ENCODE assay signal across 15 mouse cellular contexts in the genomic region with DNA sequence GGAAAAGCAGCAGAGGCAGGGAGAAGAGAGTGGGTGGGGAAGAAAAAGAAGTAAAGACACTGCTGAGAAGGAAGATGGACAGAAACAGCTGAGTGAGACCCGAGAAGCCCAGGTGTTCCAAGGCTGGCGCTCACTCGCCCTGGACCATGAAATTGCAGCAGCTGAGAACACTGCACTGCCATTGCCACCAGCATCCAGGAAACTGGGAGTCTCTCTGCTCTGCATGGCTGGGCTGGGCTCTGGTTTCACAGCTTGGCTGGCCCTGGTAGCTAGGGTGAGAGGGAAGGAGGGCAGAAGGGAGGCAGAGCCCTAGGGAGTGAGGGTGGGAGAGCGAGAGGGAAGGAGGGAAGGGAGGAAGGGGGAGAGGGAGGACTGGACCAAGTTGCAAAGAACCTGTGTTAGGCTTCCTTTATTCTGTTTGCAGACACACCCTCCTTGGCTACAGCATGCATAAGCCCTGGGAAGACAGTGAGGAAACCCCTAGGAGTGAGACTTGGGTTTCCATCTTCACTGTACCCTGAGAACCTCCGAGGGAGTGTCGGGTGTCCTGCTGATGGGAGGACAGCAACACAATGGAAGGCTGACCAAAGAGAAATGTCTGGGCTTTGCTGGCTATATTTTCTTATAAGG. TPM values are rescaled to one million over a fixed set of nuclear protein-coding genes. Genes with fewer than 3 reads are reported as not detected.
DNase-seq lines count a peak whose midpoint lies in the region; ATAC-seq and TF ChIP-seq lines count a peak whose summit lies in the region.
"Had no signal": no experiment of that assay in that cellular context is flagged by ENCODE, and none has a peak within 500 bp of the region (broad histone marks: within the 10 kb centered on the region; RNA-seq: fewer than 3 reads in every experiment).

No protein-coding gene starts in this region.

- intact Hi-C loops in gastrocnemius, postnatal 14 days (cut with DNase I; ENCODE audit: low total_unique reads) = loop anchor here (5.0 kb wide), 1 partner anchor 118 kb away; no protein-coding TSS in a partner anchor

- no peak for TF ChIP-seq CTCF in forebrain, postnatal 0 days (IDR thresholded peaks at IDR 0.05; ENCODE audit: low read depth)

- no peak for DNase-seq in forebrain, embryonic 11.5 days (ENCODE audit: low spot score)
- DNase-seq in forebrain, postnatal 0 days = no peak
- peak; percentile 54 to 70 for DNase-seq in kidney, postnatal 4 days
- no peak for DNase-seq in kidney, adult 18-20 months
- DNase-seq in gastrocnemius, postnatal 14 days = peak; percentile 57
- peak; percentile 20 for DNase-seq in retina, embryonic 14.5 days (ENCODE audit: low spot score)
- no peak for DNase-seq in urinary bladder, adult 18-20 months (ENCODE audit: low spot score in 2 of 2)
- DNase-seq in frontal cortex, postnatal 10 days (ENCODE audit: low spot score in 2 of 2) = no peak
- DNase-seq: cerebellum, adult 9-11 months; heart, postnatal 14 days; kidney, adult 8-10 months; liver, embryonic 13.5 days; lung, postnatal 4 days had no signal

- ATAC-seq in forebrain, embryonic 11.5 days (replicated peaks; ENCODE audit: low FRiP score) = no peak
- no peak for ATAC-seq in forebrain, postnatal 0 days

- no peaks in the 10 kb centered on the region for H3K27me3 ChIP-seq in forebrain, embryonic 11.5 days (ENCODE audit: control insufficient read depth, insufficient read depth, low read length)
- H3K27me3 ChIP-seq in forebrain, postnatal 0 days (ENCODE audit: insufficient read depth, low read length) = no peaks in the 10 kb centered on the region
- H3K27me3 ChIP-seq: liver, embryonic 13.5 days had no signal

- H3K9me3 ChIP-seq in forebrain, embryonic 11.5 days (ENCODE audit: control insufficient read depth, low read length) = no peaks in the 10 kb centered on the region
- no peaks in the 10 kb centered on the region for H3K9me3 ChIP-seq in forebrain, postnatal 0 days (ENCODE audit: low read length)
- H3K9me3 ChIP-seq: liver, embryonic 13.5 days had no signal

- H3K27ac ChIP-seq in forebrain, embryonic 11.5 days (ENCODE audit: low read depth, low read length) = no peak overlapping the region
- no peak overlapping the region for H3K27ac ChIP-seq in forebrain, postnatal 0 days (ENCODE audit: low read depth, low read length)
- H3K27ac ChIP-seq: liver, embryonic 13.5 days had no signal

- no peaks in the 10 kb centered on the region for H3K36me3 ChIP-seq in forebrain, embryonic 11.5 days (ENCODE audit: control insufficient read depth, insufficient read depth, low read length)
- no peaks in the 10 kb centered on the region for H3K36me3 ChIP-seq in forebrain, postnatal 0 days (ENCODE audit: insufficient read depth)
- H3K36me3 ChIP-seq: liver, embryonic 13.5 days had no signal

- peak overlapping the region; percentile 12; the same call in 1 of the 2 replicates for H3K9ac ChIP-seq in forebrain, embryonic 11.5 days (ENCODE audit: low read length)
- no peak overlapping the region for H3K9ac ChIP-seq in forebrain, postnatal 0 days
- H3K9ac ChIP-seq: liver, embryonic 13.5 days had no signal

- H3K4me1 ChIP-seq in forebrain, embryonic 11.5 days (replicated peaks; ENCODE audit: control insufficient read depth, insufficient read depth, low read length) = peaks cover 2% of the 10 kb centered on the region; the same call in 1 of the 2 replicates
- H3K4me1 ChIP-seq in forebrain, postnatal 0 days (ENCODE audit: insufficient read depth) = no peaks in the 10 kb centered on the region
- H3K4me1 ChIP-seq: liver, embryonic 13.5 days had no signal

- no peak overlapping the region for H3K4me2 ChIP-seq in forebrain, embryonic 11.5 days (ENCODE audit: low read depth, low read length, severe bottlenecking)
- H3K4me2 ChIP-seq in forebrain, postnatal 0 days (ENCODE audit: low read depth) = no peak overlapping the region
- H3K4me2 ChIP-seq: liver, embryonic 13.5 days had no signal

- H3K4me3 ChIP-seq in forebrain, embryonic 11.5 days (ENCODE audit: low read depth, low read length) = no peak overlapping the region
- no peak overlapping the region for H3K4me3 ChIP-seq in forebrain, postnatal 0 days (ENCODE audit: low read depth, low read length)
- H3K4me3 ChIP-seq: erythroblast, embryonic 14.5 days; liver, embryonic 13.5 days had no signal

- WGBS in forebrain, embryonic 11.5 days = 53% methylated on average over 6 of the region's 6 CpGs
- 61% methylated on average over 6 of the region's 6 CpGs for WGBS in forebrain, postnatal 0 days

RNA-seq across cellular contexts. Expression of a gene that starts 44.4 kb away (rescaled TPM):
- 5.0 and 6.0 TPM in 2 replicates for polyA plus RNA-seq in forebrain, embryonic 11.5 days (2014; fragmentation: Nextera tagmentation; extraction: Ambion mirVana)
- total RNA-seq in forebrain, postnatal 0 days (2014; rRNA removed) = 3.3 and 4.8 TPM in 2 replicates
- 2.6 and 3.8 TPM in 2 replicates for polyA plus RNA-seq in forebrain, postnatal 0 days (2015; fragmentation: Nextera tagmentation; extraction: Ambion mirVana)
- total RNA-seq in gastrocnemius, postnatal 14 days (2021) = 1 to 10 TPM in 1 of 2 experiments, under 1 TPM in 1; 0.60 to 1.7 TPM
- polyA plus RNA-seq: erythroblast, embryonic 14.5 days had no signal

RNA-seq across cellular contexts. Expression of a gene that starts 59.4 kb away (rescaled TPM):
- 0.96 and 1.3 TPM in 2 replicates for polyA plus RNA-seq in forebrain, embryonic 11.5 days (2014; fragmentation: Nextera tagmentation; extraction: Ambion mirVana)
- total RNA-seq in forebrain, postnatal 0 days (2014; rRNA removed) = 6.5 and 7.6 TPM in 2 replicates
- polyA plus RNA-seq in forebrain, postnatal 0 days (2015; fragmentation: Nextera tagmentation; extraction: Ambion mirVana) = 1.1 and 2.4 TPM in 2 replicates
- total RNA-seq in gastrocnemius, postnatal 14 days (2021) = 10 to 100 TPM in 1 of 2 experiments, 1 to 10 TPM in 1; 9.6 to 11.7 TPM
- total RNA-seq: granulocyte monocyte progenitor cell, adult 5-6 weeks had no signal
- polyA plus RNA-seq: erythroblast, embryonic 14.5 days had no signal

Comparison
In these comparisons a context has a peak if more than half of its experiments do, and no peak if none do; other contexts are left out.
1. DNase-seq: peak in kidney, postnatal 4 days (2 of 2), gastrocnemius, postnatal 14 days (single experiment) and retina, embryonic 14.5 days (single experiment); none in forebrain, embryonic 11.5 days (single experiment), forebrain, postnatal 0 days (single experiment), kidney, adult 18-20 months (single experiment), urinary bladder, adult 18-20 months (0 of 2) and frontal cortex, postnatal 10 days (0 of 2).